Mouse (Mus musculus): ENCODE results near the gene Nkx2-3. TPM values are rescaled to one million over a fixed set of nuclear protein-coding genes. Genes with fewer than 3 reads are reported as not detected.

The Nkx2-3 gene
- total and polyA plus RNA-seq, 2 experiments from 2014 or later = not detected

DNA sequence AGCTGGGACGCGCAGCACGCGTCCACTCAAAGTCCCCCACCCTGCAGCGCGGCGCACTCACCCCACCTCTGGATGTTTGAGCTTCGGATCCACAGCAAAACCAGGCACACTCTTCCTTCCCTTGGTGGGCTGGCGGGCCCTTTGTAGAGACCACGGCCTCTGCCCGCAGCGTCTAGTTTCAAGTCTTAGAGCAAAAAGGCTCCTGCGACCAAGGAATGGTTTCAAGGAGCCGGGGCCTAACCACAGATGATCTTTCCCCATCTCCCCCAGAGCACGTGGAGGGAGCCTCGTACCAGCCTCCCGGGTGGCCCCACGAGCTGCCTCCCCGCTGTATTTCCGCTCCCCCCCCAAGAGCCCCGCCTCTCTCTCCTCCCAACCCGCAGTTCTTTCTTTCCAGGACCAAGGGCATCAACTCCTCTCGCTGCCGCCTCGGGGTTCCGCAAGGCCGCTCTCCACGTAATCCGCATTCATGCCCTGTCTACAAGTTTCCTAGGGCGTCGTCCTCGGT, 1.7 kb upstream of the Nkx2-3 start:
- Histone ChIP-seq H3K27ac (no peak overlapping the region), H3K9me3 (ENCODE audit: low read length) (no peaks in the 10 kb centered on the region), H3K4me1 (ENCODE audit: insufficient read depth, low read length) (no peaks in the 10 kb centered on the region), H3K9ac (replicated peaks; ENCODE audit: low read length) (no peak overlapping the region), H3K36me3 (ENCODE audit: insufficient read depth, low read length) (no peaks in the 10 kb centered on the region), H3K4me2 (ENCODE audit: low read depth, low read length) (no peak overlapping the region), H3K4me3 (ENCODE audit: low read length) (no peak overlapping the region), H3K27me3 (ENCODE audit: insufficient read depth, low read length) (peaks cover 70% of the 10 kb centered on the region)
- ATAC-seq (no peak), DNase-seq (ENCODE audit: low spot score) (no peak)
- under 1% methylated on average over 32 of the region's 32 CpGs for WGBS
- TF ChIP-seq CTCF (IDR thresholded peaks at IDR 0.05; ENCODE audit: low read depth) = no peak

DNA sequence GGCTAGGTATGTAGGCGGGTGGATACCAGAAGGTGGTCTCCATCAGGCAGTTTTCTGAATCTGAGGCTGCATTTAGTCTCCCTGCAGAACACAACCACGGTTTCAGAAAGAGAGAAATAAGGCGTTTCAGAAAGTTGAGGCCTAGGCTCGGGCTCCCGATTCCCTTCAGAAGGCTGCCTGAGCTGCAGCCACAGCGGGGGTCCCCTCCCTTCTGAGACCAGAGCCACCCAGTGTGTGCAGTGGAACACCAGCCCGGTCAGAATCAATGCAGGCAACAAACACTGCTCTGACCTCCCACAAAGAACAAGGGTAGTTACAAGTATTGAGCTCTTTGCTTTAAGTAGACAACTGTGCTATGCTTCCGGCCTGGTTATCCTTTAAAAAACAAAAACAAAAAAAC, 1.0 kb upstream of the Nkx2-3 start:
- 11% methylated on average over 8 of the region's 8 CpGs for WGBS
- Histone ChIP-seq H3K4me1 (ENCODE audit: insufficient read depth, low read length) (no peaks in the 10 kb centered on the region), H3K9me3 (ENCODE audit: low read length) (no peaks in the 10 kb centered on the region), H3K9ac (replicated peaks; ENCODE audit: low read length) (no peak overlapping the region), H3K4me3 (ENCODE audit: low read length) (no peak overlapping the region), H3K27ac (no peak overlapping the region), H3K27me3 (ENCODE audit: insufficient read depth, low read length) (peaks cover 66% of the 10 kb centered on the region), H3K36me3 (ENCODE audit: insufficient read depth, low read length) (no peaks in the 10 kb centered on the region), H3K4me2 (ENCODE audit: low read depth, low read length) (no peak overlapping the region)
- ATAC-seq (no peak), DNase-seq (ENCODE audit: low spot score) (no peak)
- no peak for TF ChIP-seq CTCF (IDR thresholded peaks at IDR 0.05; ENCODE audit: low read depth)

DNA sequence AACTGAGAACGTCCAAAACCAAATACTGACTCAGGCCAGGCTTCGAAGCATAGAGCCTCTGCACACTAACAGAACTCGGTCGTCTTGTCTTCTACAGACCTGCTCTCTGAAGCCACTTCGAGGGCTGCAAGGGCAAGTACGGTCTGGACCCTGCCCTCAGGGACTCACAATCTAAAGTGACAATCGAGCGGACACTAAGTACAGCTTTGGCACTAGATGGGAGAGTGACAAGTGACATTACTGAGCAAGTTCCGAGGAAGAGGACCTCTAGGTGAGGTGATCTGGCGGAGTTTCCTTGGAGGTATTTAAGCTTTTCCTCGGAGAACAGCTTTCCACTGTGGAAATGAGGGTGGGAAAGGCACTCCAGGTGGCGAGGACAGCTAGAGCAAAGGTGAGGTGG, 564 bp upstream of the Nkx2-3 start:
- Histone ChIP-seq H3K9me3 (ENCODE audit: low read length) (no peaks in the 10 kb centered on the region), H3K27me3 (ENCODE audit: insufficient read depth, low read length) (peaks cover 65% of the 10 kb centered on the region), H3K9ac (replicated peaks; ENCODE audit: low read length) (no peak overlapping the region), H3K4me2 (ENCODE audit: low read depth, low read length) (no peak overlapping the region), H3K4me1 (ENCODE audit: insufficient read depth, low read length) (no peaks in the 10 kb centered on the region), H3K4me3 (ENCODE audit: low read length) (no peak overlapping the region), H3K36me3 (ENCODE audit: insufficient read depth, low read length) (no peaks in the 10 kb centered on the region), H3K27ac (no peak overlapping the region)
- WGBS = 8% methylated on average over 12 of the region's 12 CpGs
- DNase-seq (ENCODE audit: low spot score) (no peak), ATAC-seq (no peak)
- no peak for TF ChIP-seq CTCF (IDR thresholded peaks at IDR 0.05; ENCODE audit: low read depth)

DNA sequence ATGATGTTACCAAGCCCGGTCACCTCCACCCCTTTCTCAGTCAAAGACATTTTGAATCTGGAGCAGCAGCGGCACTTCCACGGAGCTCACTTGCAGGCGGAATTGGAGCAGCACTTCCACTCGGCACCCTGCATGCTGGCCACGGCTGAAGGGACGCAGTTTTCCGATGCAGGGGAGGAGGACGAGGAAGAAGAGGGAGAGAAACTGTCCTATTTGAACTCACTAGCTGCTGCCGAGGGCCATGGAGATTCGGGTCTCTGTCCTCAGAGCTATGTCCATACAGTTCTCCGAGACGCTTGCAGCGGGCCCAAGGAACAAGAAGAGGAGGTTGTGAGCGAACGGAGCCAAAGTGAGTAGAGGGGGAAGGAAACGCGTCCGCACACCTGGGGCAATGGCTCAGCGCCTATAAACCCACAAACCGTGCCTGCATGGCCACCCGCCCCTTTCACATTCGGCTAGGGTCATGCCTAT, 411 bp downstream of the Nkx2-3 start:
- Histone ChIP-seq H3K27me3 (ENCODE audit: insufficient read depth, low read length) (peaks cover 63% of the 10 kb centered on the region), H3K4me3 (ENCODE audit: low read length) (no peak overlapping the region), H3K9me3 (ENCODE audit: low read length) (no peaks in the 10 kb centered on the region), H3K4me1 (ENCODE audit: insufficient read depth, low read length) (no peaks in the 10 kb centered on the region), H3K4me2 (ENCODE audit: low read depth, low read length) (no peak overlapping the region), H3K9ac (replicated peaks; ENCODE audit: low read length) (no peak overlapping the region), H3K27ac (no peak overlapping the region), H3K36me3 (ENCODE audit: insufficient read depth, low read length) (no peaks in the 10 kb centered on the region)
- 1% methylated on average over 23 of the region's 23 CpGs for WGBS
- TF ChIP-seq CTCF (IDR thresholded peaks at IDR 0.05; ENCODE audit: low read depth) = no peak
- DNase-seq (ENCODE audit: low spot score) (no peak), ATAC-seq (no peak)

DNA sequence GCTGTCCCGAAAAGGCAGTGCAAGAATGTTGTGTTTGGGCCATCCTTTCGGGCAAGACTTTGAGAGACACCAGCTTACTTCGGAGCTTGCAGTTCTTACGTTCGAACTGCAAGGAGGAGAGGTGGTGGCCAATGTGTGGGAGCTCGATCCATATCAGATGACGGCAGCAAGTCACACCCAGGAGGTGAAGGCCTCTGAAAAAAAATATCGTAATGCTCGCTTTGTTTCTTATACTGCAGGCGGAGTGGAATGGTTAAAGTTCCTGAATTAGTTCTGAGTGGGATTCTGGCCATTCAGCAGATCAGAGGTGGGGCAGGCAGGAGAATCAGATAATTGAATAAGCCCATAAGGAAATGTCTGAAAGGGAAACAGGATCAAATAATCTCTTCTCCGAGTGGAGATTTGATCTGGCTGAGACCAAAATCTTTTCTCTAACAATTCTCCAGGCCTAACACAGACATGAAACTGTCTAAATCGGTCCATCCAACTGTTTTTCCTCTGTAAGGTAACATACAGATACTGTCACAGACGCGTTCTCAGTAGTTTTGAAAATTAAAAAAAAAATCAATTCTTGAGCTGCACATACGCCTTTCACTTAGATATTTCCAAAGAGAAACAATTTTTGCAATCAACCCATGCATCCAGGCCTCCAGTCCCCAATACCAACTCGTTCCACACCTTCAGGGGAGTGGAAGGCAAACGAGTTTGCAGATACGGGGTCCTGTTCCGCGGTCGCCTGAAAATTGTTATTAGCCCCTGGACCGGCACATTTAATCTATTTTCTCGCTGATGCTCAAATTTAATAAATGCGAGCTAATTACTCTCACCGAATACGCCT, 1.4 kb downstream of the Nkx2-3 start:
- Histone ChIP-seq H3K36me3 (ENCODE audit: insufficient read depth, low read length) (no peaks in the 10 kb centered on the region), H3K4me1 (ENCODE audit: insufficient read depth, low read length) (no peaks in the 10 kb centered on the region), H3K4me2 (ENCODE audit: low read depth, low read length) (no peak overlapping the region), H3K27me3 (ENCODE audit: insufficient read depth, low read length) (peaks cover 71% of the 10 kb centered on the region), H3K9me3 (ENCODE audit: low read length) (no peaks in the 10 kb centered on the region), H3K9ac (replicated peaks; ENCODE audit: low read length) (no peak overlapping the region), H3K27ac (no peak overlapping the region), H3K4me3 (ENCODE audit: low read length) (no peak overlapping the region)
- 3% methylated on average over 26 of the region's 26 CpGs for WGBS
- ATAC-seq (no peak), DNase-seq (ENCODE audit: low spot score) (no peak)
- no peak for TF ChIP-seq CTCF (IDR thresholded peaks at IDR 0.05; ENCODE audit: low read depth)

DNA sequence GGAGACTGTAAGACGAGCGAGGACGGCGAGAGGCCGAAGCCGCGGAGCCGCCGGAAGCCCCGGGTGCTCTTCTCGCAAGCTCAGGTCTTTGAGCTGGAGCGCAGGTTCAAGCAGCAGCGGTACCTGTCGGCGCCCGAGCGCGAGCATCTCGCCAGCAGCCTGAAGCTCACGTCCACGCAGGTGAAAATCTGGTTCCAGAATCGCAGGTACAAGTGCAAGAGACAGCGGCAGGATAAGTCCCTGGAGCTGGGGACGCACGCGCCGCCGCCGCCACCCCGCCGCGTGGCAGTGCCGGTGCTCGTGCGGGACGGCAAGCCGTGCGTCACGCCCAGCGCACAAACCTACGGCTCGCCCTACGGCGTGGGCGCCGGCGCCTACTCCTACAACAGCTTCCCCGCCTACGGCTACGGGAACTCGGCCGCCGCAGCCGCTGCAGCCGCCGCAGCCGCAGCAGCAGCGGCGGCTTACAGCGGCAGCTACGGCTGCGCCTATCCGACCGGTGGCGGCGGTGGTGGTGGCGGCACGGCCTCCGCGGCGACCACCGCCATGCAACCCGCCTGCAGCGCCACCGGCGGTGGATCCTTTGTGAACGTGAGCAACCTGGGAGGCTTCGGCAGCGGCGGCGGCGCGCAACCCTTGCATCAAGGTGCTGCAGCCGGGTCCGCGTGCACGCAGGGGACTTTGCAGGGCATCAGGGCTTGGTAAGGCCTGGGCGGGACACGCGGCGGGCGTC, 2.4 kb downstream of the Nkx2-3 start:
- Histone ChIP-seq H3K9ac (replicated peaks; ENCODE audit: low read length) (no peak overlapping the region), H3K4me3 (ENCODE audit: low read length) (peak overlapping the region; percentile 18), H3K4me2 (ENCODE audit: low read depth, low read length) (peak overlapping the region; percentile 24), H3K4me1 (ENCODE audit: insufficient read depth, low read length) (no peaks in the 10 kb centered on the region), H3K27ac (no peak overlapping the region), H3K9me3 (ENCODE audit: low read length) (no peaks in the 10 kb centered on the region), H3K27me3 (ENCODE audit: insufficient read depth, low read length) (peaks cover 75% of the 10 kb centered on the region), H3K36me3 (ENCODE audit: insufficient read depth, low read length) (no peaks in the 10 kb centered on the region)
- DNase-seq (ENCODE audit: low spot score) (no peak), ATAC-seq (no peak)
- WGBS = under 1% methylated on average over 80 of the region's 92 CpGs
- TF ChIP-seq CTCF (IDR thresholded peaks at IDR 0.05; ENCODE audit: low read depth) = no peak
